Mouse (Mus musculus): ENCODE measurements around the gene Cd276. TPM values are rescaled to one million over a fixed set of nuclear protein-coding genes. Genes with fewer than 3 reads are reported as not detected.
A peak's percentile ranks its signal among the peaks of the same experiment; 100 is the strongest.
"Not testable (repeated sequence)": the region's sequence is repeated elsewhere in the genome, so short reads cannot be mapped to it uniquely, and the experiment has no call there.

Gene Cd276
- total RNA-seq, 2 experiments from 2014 or later: 7.3 to 8.0 TPM

GRCm38 (mm10) chr9:58571001-58571400, 15.8 kb upstream of the Cd276 start:
- TF ChIP-seq CTCF (IDR thresholded peaks at IDR 0.05): no peak
- no peak overlapping the region for H3K4me3 ChIP-seq
- intact Hi-C loops (cut with DNase I): no loop called here
- DNase-seq (ENCODE audit: extremely low spot score in 1 of 2, low spot score in 2 of 2): no peak
- no peak overlapping the region for H3K27ac ChIP-seq

GRCm38 (mm10) chr9:58567682-58568081, 12.4 kb upstream of the Cd276 start:
- H3K27ac ChIP-seq: no peak overlapping the region
- DNase-seq (ENCODE audit: extremely low spot score in 1 of 2, low spot score in 2 of 2): peak in 1 of 2 experiments; percentile 2
- TF ChIP-seq CTCF (IDR thresholded peaks at IDR 0.05): peak; percentile 47
- no peak overlapping the region for H3K4me3 ChIP-seq
- intact Hi-C loops (cut with DNase I): no loop called here

DNA sequence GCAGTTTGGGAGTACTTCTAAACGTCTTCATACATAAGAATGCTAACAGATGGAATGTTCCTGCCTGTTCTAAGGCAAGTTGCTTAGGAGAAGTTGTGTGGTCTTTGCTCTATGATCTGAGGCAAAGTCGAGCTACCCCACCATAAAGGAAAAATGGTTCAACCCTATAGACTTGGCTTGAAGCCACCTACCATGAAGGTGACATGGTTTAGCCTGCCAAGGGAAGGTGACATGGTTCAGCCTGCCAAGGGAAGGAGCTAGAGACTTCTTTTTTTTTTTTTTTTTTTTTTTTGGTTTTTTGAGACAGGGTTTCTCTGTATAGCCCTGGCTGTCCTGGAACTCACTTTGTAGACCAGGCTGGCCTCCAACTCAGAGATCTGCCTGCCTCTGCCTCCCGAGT, 10.7 kb upstream of the Cd276 start:
- H3K4me3 ChIP-seq; H3K27ac ChIP-seq; DNase-seq (ENCODE audit: extremely low spot score in 1 of 2, low spot score in 2 of 2); intact Hi-C loops (cut with DNase I): not testable (repeated sequence)

- H3K27ac ChIP-seq: no peak overlapping the region
- H3K4me3 ChIP-seq: no peak overlapping the region
- no peak for DNase-seq (ENCODE audit: extremely low spot score in 1 of 2, low spot score in 2 of 2)
- TF ChIP-seq CTCF (IDR thresholded peaks at IDR 0.05): no peak
- intact Hi-C loops (cut with DNase I): no loop called here
Measured at GRCm38 (mm10) chr9:58560211-58560610, 5.0 kb upstream of the Cd276 start.

DNA sequence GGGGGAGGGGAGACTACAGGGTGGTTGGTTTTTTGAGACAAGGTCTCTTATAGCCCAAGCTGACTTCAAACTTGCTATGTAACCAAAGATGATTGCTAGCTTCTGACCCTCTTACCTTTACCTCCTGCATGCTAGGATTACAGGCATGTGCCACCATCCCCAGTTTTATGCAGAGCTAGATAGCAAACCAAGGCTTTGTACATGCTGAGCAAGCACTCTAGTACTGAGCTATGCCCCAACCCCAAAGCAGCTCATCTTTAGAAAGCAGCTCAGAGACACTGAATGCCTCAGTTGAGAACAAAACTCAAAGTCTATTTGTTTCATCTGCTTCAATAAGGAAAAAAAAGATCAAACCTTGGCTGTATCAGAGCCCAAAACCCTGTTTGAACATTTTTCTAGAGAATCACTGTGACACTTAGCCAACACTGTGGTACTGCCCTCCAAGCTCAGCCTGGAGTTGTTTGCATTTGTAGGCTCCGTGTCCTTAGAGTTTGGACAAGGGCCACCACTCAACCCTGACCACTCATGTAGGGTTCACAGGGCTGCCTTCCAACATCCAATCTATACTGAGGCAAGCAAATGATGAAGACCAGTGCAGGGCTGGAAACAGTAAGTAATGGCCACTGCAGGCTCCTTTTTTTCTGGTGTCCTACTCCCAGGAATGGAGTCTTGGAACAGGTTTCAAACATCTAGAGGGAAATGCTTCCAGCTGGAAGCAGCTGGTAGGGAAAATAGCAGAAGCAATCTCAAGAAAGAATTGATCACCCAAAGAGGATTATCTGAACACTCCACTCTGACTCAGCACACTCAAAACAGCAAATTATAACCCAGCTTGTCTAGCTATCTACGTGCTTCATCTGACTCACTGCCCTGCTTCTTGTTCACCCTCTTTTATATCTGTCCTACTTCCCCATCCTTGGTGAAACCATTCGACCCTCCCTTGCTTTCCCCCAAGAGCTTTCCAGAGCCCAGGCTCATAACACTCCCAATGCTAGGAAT, 2.5 kb upstream of the Cd276 start:
- no peak for DNase-seq (ENCODE audit: extremely low spot score in 1 of 2, low spot score in 2 of 2)
- TF ChIP-seq CTCF (IDR thresholded peaks at IDR 0.05): no peak
- Histone ChIP-seq H3K4me3 (no peak overlapping the region), H3K27ac (peak overlapping the region; percentile 11; the same call in 1 of the 2 replicates)
- intact Hi-C loops (cut with DNase I): no loop called here

GRCm38 (mm10) chr9:58556627-58557026, 1.4 kb upstream of the Cd276 start:
- peak overlapping the region; percentile 99 for H3K27ac ChIP-seq

DNA sequence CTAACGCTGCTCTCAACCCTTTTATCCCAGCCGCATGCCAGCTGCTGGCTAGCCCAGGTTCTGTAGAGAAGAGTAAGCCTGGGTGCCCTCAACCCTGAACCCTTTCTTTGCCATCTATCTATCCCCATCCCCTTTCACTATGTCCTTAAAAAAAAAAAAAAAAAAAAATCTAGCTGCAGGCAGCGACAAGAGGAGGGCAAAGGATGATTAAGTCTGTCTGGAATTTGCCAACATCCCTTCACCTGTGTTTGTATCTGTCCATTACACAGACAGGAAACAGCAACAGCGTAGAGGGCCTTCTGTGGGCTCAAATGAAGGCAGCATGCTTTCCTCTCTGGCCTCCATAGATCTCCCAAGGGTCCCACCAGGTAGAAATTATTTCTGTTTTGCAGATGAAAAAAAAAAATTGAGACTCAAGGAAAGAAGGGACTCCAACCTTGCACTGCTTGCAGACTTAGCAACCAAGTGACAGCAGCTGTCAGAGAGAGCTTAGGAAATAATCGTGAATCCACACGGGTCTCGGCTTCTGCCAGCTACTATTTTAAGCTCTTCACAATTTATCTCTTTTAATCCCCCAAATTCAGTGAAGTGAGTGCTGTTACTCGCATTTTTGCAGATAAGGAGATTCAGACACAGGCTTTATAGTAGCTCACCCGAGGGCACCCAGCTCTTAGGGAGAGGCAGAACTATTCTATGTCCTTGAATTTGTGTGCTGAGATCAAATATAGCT, 613 bp upstream of the Cd276 start:
- Histone ChIP-seq H3K27ac (peak overlapping the region; percentile 99), H3K4me3 (peak overlapping the region; percentile 94)
- no peak for TF ChIP-seq CTCF (IDR thresholded peaks at IDR 0.05)
- intact Hi-C loops (cut with DNase I): loop anchor here (1.0 to 2.0 kb wide), 2 partner anchors 10 to 27 kb away; partner anchors contain the start of gene Nptn
- no peak for DNase-seq (ENCODE audit: extremely low spot score in 1 of 2, low spot score in 2 of 2)

More at GRCm38 (mm10) chr9:58556627-58557026, 1.4 kb upstream of the Cd276 start:
- no peak for TF ChIP-seq CTCF (IDR thresholded peaks at IDR 0.05)
- no peak overlapping the region for H3K4me3 ChIP-seq
- no peak for DNase-seq (ENCODE audit: extremely low spot score in 1 of 2, low spot score in 2 of 2)
- intact Hi-C loops (cut with DNase I): no loop called here

DNA sequence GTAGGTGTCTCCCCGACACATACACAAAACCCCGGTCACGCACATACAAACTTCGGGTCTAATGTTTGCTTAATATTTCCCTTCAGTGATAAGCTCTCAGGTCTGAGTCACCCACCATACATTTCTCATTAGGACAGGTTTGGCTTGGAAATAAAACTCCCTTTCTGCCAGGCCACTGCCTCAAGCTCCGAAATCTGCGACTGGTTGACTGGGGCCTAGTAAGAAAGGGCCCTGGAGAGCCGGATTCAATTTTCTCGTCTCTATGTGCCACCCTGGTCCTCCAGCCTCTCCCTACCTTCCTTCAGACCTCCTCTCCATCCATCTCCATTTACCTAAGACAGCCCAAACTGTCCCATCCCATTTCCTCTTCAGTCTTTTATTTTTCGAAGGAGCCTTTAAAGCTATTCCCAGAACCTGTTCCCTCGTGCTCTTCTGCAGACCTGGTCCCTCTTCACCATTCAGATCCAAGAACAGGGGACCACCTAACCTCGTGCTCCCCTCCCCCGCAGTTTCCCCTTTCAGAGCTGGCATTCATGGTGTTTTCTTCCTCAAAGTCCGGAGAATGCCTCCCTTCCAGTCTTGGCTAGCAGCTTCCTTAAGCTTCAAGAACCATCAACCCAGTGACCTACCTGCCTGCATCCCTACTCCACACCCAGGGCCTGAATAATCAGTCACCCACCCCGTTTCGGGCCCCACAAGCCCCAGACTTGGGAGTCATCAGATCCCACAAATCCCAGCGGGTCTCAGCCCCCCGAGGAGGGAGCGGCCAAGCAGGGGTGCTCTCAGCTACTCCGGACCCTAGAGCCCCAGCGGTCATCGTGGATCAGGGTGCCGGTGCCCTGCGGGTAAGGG, 955 bp downstream of the Cd276 start:
- peak overlapping the region; percentile 94 for H3K4me3 ChIP-seq
- intact Hi-C loops (cut with DNase I): loop anchor here (2.0 kb wide), 1 partner anchor 29 kb away; the partner anchor contains the start of gene Nptn
- H3K27ac ChIP-seq: peak overlapping the region; percentile 99
- no peak for DNase-seq (ENCODE audit: extremely low spot score in 1 of 2, low spot score in 2 of 2)
- no peak for TF ChIP-seq CTCF (IDR thresholded peaks at IDR 0.05)

DNA sequence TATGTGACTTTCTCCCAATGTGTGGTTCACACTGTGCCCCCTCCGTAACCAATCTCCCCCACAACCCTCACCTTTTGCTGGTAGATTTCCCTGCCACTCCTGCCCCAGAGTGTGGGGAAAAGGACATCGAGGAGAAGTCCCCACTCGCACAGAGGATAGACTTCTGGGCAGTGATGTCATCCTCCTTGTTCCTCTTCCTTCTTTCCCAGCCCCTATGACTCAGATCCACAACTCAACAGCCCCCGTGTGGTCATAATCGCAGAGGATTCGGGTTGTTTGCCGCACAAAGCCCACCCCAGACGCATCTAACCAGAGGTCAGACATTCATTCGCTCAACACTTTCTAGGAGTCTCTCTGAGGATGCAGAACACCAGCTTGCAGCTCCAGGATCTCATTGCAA, 3.2 kb downstream of the Cd276 start:
- intact Hi-C loops (cut with DNase I): no loop called here
- no peak for DNase-seq (ENCODE audit: extremely low spot score in 1 of 2, low spot score in 2 of 2)
- TF ChIP-seq CTCF (IDR thresholded peaks at IDR 0.05): no peak; the same call in 1 of the 2 replicates
- Histone ChIP-seq H3K27ac (no peak overlapping the region), H3K4me3 (no peak overlapping the region)

GRCm38 (mm10) chr9:58550928-58551327, 4.3 kb downstream of the Cd276 start:
- TF ChIP-seq CTCF (IDR thresholded peaks at IDR 0.05): no peak
- Histone ChIP-seq H3K4me3 (no peak overlapping the region), H3K27ac (no peak overlapping the region)
- intact Hi-C loops (cut with DNase I): no loop called here
- no peak for DNase-seq (ENCODE audit: extremely low spot score in 1 of 2, low spot score in 2 of 2)

GRCm38 (mm10) chr9:58549694-58550093, 5.5 kb downstream of the Cd276 start:
- no peak overlapping the region for H3K4me3 ChIP-seq
- no peak for TF ChIP-seq CTCF (IDR thresholded peaks at IDR 0.05)
- DNase-seq (ENCODE audit: extremely low spot score in 1 of 2, low spot score in 2 of 2): no peak
- no peak overlapping the region for H3K27ac ChIP-seq
- intact Hi-C loops (cut with DNase I): no loop called here

Data from left cerebral cortex, adult 2 months (tissue).